Mouse (Mus musculus) forebrain, embryonic 15.5 days (tissue): ENCODE data around the gene Abr. TPM values are rescaled to one million over a fixed set of nuclear protein-coding genes. Genes with fewer than 3 reads are reported as not detected.

Experiments used
- ATAC-seq: fragments of 200-750 bp; cut with Nextera tagmentation; replicated peaks from 2 replicates; pipeline ENCODE4 v1.8.0; 2017; ENCODE audit warnings: mild to moderate bottlenecking, moderate TSS enrichment, moderate library complexity
- H3K27ac ChIP-seq: fragments of 300-500 bp; sonication (generic); replicated peaks from 2 replicates; pipeline ENCODE4 v1.5.1; 2015; ENCODE audit warnings: mild to moderate bottlenecking, inconsistent platforms
- H3K27me3 ChIP-seq: fragments of 300-500 bp; sonication (generic); 2 replicates; pipeline ENCODE4 v1.6.1; 2015; ENCODE audit warnings: inconsistent platforms
- H3K36me3 ChIP-seq: fragments of 300-500 bp; sonication (generic); 2 replicates; pipeline ENCODE4 v1.6.1; 2015; ENCODE audit warnings: mild to moderate bottlenecking, inconsistent platforms
- H3K4me1 ChIP-seq: fragments of 300-500 bp; sonication (generic); 2 replicates; pipeline ENCODE4 v1.6.1; 2015; ENCODE audit warnings: inconsistent platforms
- H3K4me2 ChIP-seq: fragments of 300-500 bp; sonication (generic); replicated peaks from 2 replicates; pipeline ENCODE4 v1.6.1; 2015; ENCODE audit warnings: mild to moderate bottlenecking, inconsistent platforms
- H3K4me3 ChIP-seq: fragments of 300-500 bp; sonication (generic); 2 replicates; pipeline ENCODE4 v1.5.1; 2015; ENCODE audit warnings: mild to moderate bottlenecking, inconsistent platforms
- H3K9ac ChIP-seq: fragments of 300-500 bp; sonication (generic); replicated peaks from 2 replicates; pipeline ENCODE4 v1.6.1; 2015; ENCODE audit warnings: mild to moderate bottlenecking, inconsistent platforms
- H3K9me3 ChIP-seq: fragments of 300-500 bp; sonication (generic); 2 replicates; pipeline ENCODE4 v1.6.1; 2016; ENCODE audit warnings: inconsistent platforms
- WGBS: fragments of 180-500 bp; shearing (Covaris S2); methylation state at CpG from one replicate; pipeline ENCODE4 v1.1.7; 2015; ENCODE audit warnings: mixed read lengths; 5-methylcytosine and 5-hydroxymethylcytosine counted together
- polyA plus RNA-seq: library from polyadenylated mRNA; unstranded; fragments of >200 nt; fragmentation: Nextera tagmentation; extraction: Ambion mirVana; gene quantifications from 2 replicates; pipeline ENCODE4 v1.2.1, GENCODE M21; 2015

Abr gene
- polyA plus RNA-seq, 1 experiment from 2014 or later: 111 TPM

DNA sequence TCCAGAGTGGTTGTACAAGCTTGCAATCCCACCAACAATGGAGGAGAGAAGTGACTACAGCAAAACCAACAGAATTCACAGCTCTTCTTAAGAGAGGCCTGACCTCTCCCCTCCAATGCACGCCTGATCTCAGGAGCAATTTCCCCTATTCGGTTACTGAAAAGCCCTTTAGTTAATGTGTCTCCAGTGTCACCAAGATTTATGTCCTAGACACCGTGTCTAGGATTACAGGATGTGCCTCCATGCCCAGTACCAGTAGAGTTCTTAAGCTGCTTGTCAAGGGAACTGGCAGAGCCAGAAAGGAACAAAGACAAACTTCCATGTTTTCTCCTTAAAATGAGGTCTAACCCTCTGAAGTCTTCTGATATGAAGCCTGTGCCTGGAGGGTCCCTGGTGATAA, 36.0 kb downstream of the Abr start:
- WGBS: 85% methylated on average over 3 of the region's 3 CpGs

DNA sequence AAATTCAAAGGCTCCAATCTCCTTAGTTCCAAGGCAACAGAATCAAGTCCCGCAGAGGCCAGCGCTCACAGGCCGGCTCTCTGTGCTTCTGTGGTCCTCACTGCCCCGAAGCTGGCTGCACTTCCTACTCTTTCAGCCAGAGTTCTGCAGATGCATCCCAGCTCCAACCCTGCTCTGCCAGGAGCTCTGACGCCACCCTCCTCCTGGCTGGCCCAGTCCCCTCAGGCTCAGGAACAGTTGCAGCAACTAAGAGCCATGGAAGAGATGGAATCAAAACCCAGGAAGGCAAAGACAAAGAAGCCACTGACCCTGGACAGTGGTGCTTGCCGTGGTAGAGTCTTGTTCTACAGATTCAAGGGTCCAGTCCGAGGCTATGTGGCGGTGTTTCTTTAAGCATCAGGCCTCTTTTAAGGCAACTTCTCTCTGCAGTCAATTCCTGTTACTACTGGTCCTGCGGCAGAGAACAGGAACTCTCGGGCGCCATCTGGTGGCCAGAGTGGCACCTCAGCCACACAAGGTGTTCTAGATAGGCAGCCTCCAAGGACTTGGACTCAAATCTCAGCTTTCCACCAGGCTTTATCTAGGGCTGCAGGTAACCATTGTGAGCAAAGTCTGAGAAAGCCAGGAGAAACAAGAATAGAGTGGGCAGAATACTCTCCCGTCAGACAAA, 44.4 kb downstream of the Abr start:
- peak; percentile 80; the same call in 1 of the 2 replicates for ATAC-seq
- no peak overlapping the region for H3K9ac ChIP-seq
- no peaks in the 10 kb centered on the region for H3K4me1 ChIP-seq
- H3K9me3 ChIP-seq: no peaks in the 10 kb centered on the region
- no peaks in the 10 kb centered on the region for H3K27me3 ChIP-seq
- no peak overlapping the region for H3K27ac ChIP-seq
- no peaks in the 10 kb centered on the region for H3K36me3 ChIP-seq
- H3K4me3 ChIP-seq: no peak overlapping the region
- 35% methylated on average over 12 of the region's 12 CpGs for WGBS
- no peak overlapping the region for H3K4me2 ChIP-seq

More for the DNA sequence above, 36.0 kb downstream of the Abr start:
- Histone ChIP-seq H3K4me3 (no peak overlapping the region), H3K27me3 (no peaks in the 10 kb centered on the region), H3K4me2 (no peak overlapping the region), H3K27ac (no peak overlapping the region), H3K4me1 (no peaks in the 10 kb centered on the region), H3K9ac (no peak overlapping the region), H3K36me3 (no peaks in the 10 kb centered on the region), H3K9me3 (no peaks in the 10 kb centered on the region)
- ATAC-seq: no peak

DNA sequence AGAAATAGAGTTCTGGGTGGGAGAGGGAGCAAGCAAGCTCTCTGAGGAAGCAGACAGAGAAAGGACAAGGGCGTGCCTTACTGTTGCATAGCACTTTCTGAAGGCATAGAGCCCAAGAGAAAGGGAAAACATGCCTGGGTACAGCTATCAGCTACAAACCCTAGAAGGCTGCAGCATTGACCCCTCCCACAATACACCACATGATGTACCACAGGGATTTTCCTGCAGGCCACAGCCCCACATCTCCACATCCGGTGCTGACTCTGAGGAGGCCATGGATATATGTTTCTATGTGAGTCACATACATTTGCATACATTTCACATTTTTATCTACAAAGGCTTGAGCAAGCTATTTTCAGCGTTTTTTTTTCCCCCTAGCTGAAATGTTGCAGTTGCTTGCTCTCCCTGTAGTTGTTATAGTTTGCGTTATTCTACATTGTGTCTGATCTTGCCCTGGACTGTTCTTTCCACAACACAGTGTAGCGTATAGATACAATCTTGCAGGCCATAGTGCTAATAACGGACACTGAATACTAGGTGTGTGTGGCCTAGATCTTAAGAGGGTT, 49.2 kb downstream of the Abr start:
- no peaks in the 10 kb centered on the region for H3K36me3 ChIP-seq
- H3K9me3 ChIP-seq: no peaks in the 10 kb centered on the region
- H3K4me3 ChIP-seq: no peak overlapping the region
- no peak overlapping the region for H3K4me2 ChIP-seq
- no peak overlapping the region for H3K9ac ChIP-seq
- WGBS: 88% methylated on average over 6 of the region's 6 CpGs
- no peak overlapping the region for H3K27ac ChIP-seq
- 0 out of 2 replicates have a peak, but pooled peaks cover 7% of the 10 kb centered on the region for H3K27me3 ChIP-seq
- peaks cover 24% of the 10 kb centered on the region for H3K4me1 ChIP-seq
- ATAC-seq: no peak

DNA sequence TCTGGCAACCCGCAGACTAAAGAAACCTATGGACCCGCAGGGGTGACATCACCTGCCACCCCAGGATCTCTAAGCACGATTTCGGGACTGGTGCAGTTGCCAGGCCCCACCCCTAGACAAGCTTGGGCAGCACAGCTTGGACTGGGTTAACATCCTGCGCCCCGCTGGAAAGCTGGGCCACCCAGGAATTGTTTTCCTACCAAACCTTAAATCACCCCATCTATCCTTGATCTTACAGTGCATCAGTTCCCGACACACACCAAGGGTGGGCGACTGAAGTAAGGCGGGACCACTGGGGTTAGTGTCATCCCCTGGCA, 50.5 kb downstream of the Abr start:
- WGBS: 5% methylated on average over 9 of the region's 9 CpGs
- no peaks in the 10 kb centered on the region for H3K9me3 ChIP-seq
- peak overlapping the region; percentile 69 for H3K4me3 ChIP-seq
- peaks cover 24% of the 10 kb centered on the region for H3K4me1 ChIP-seq
- H3K9ac ChIP-seq: peak overlapping the region; percentile 72
- H3K27me3 ChIP-seq: 0 out of 2 replicates have a peak, but pooled peaks cover 7% of the 10 kb centered on the region
- ATAC-seq: peak; percentile 57
- H3K36me3 ChIP-seq: no peaks in the 10 kb centered on the region
- H3K27ac ChIP-seq: no peak overlapping the region
- peak overlapping the region; percentile 99 for H3K4me2 ChIP-seq

DNA sequence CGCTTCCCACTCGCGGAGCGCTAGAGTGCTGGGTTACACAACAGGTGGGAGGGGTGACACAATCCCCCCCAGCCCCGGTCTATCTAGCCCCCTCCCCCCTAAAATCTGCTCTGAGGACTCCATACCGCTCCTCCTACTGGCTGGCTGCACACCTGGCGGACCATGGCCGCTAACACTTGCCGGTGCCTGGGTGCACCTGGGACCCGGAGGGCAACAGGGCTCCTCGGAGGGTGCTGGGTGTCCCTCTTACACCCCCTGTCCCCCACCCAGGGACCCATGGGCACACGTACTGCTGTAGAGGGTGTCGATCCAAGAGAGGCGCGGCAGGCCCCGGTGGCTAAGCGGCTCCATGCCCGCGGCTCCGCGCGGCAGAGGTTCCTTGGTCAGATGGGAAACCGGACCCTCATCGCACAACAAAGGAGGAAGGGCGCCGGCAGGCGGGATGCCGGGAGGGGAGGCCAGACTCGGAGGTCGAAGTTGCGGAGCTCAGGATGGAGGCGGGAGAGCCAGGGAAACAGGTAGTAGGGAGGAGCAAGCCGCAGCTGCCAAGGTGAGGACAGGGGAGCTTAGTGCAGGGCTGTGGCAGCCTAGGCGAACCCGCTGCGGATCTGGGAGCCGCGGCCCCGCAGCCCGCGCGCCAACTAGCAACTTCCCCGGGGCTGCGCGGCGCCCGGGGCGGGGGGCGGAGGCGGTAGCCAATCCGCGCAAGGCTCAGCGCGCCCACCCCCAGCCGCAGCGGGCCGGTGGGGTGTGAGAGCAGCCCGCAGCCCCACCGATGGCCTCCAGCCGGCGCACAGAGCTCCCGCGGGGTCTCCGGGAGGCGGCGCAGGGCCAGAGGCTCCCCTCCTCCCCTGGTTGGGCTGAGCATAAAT, 51.1 kb downstream of the Abr start:
- peak; percentile 78 for ATAC-seq
- H3K9ac ChIP-seq: peak overlapping the region; percentile 72
- peaks cover 24% of the 10 kb centered on the region for H3K4me1 ChIP-seq
- no peaks in the 10 kb centered on the region for H3K9me3 ChIP-seq
- WGBS: under 1% methylated on average over 64 of the region's 66 CpGs
- peak overlapping the region; percentile 69 for H3K4me3 ChIP-seq
- H3K4me2 ChIP-seq: peak overlapping the region; percentile 99
- H3K36me3 ChIP-seq: no peaks in the 10 kb centered on the region
- H3K27me3 ChIP-seq: 0 out of 2 replicates have a peak, but pooled peaks cover 7% of the 10 kb centered on the region
- H3K27ac ChIP-seq: no peak overlapping the region

DNA sequence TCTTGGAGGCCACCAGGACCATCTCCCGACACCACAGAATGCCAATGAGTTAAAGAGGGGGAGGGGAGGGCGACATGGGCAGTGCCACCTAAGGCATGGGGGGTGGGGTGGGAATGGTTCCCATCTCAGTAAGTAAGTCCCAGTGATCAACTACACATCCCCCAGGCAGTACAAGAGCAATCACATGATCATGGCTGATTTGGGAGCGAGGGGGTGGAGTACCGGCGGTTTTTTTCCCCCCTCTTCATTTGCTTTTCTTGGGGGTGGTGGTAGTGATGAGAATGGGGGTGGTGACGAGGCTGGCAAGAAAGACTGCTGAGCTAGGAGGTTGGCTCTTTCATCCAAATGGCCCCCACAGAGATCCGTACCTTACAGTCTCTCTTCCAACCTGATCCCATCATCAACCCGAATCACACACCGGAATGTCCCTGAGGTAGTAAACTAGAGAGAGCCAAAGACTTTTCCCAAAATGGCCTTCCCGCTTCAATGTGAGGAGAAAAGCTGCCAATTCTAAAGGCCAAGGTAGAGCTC, 51.8 kb downstream of the Abr start:
- no peak overlapping the region for H3K27ac ChIP-seq
- no peaks in the 10 kb centered on the region for H3K9me3 ChIP-seq
- no peak for ATAC-seq
- WGBS: 11% methylated on average over 10 of the region's 10 CpGs
- peaks cover 24% of the 10 kb centered on the region for H3K4me1 ChIP-seq
- H3K36me3 ChIP-seq: no peaks in the 10 kb centered on the region
- H3K4me3 ChIP-seq: peak overlapping the region; percentile 69
- H3K4me2 ChIP-seq: peak overlapping the region; percentile 99
- H3K9ac ChIP-seq: peak overlapping the region; percentile 72
- H3K27me3 ChIP-seq: 0 out of 2 replicates have a peak, but pooled peaks cover 7% of the 10 kb centered on the region

DNA sequence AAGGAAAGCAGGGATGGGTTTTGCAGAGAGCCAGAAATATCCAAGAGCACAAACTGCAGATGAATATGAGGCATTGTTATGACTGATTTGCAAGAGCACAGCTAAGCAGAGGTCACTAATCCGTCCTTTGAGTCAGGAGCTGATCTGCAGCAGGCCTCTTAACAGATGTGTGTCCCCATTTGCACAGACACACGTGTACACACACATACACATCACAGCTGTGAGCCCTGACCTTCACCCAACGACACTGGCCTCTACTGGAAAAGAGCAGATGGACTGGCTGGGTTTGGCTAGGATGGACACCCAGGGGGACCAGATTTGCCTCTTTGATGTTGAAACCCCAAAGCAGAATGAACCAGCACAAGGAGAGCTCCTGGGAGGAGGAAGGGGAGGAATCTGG, 52.7 kb downstream of the Abr start:
- Histone ChIP-seq H3K4me2 (peak overlapping the region; percentile 99; the same call in 1 of the 2 replicates), H3K27me3 (0 out of 2 replicates have a peak, but pooled peaks cover 7% of the 10 kb centered on the region), H3K27ac (no peak overlapping the region), H3K9ac (peak overlapping the region; percentile 72; the same call in 1 of the 2 replicates), H3K36me3 (no peaks in the 10 kb centered on the region), H3K9me3 (no peaks in the 10 kb centered on the region), H3K4me1 (peaks cover 24% of the 10 kb centered on the region), H3K4me3 (peak overlapping the region; percentile 69)
- ATAC-seq: no peak
- 42% methylated on average over 3 of the region's 3 CpGs for WGBS

DNA sequence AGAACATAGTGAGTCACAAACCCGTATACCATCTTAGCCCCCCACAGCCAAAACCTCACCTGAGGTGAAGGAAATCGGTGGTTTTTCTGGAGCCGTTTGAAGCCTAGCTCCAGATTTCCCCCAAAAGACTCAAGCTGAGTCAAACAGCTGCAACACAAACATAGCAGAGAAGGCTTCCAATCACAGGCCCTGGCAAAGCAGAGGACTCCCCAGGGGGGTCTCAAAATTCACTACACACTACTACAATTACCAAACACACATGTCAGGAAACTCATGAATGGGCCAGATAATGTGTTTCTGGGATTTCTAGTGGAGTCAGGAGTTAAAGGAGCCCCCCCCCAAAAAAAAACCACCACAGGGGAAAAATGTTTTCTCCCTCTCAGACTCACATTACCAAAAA, 56.0 kb downstream of the Abr start:
- no peaks in the 10 kb centered on the region for H3K36me3 ChIP-seq
- no peaks in the 10 kb centered on the region for H3K9me3 ChIP-seq
- WGBS: 64% methylated on average over 3 of the region's 3 CpGs
- H3K4me2 ChIP-seq: no peak overlapping the region
- H3K4me1 ChIP-seq: peaks cover 17% of the 10 kb centered on the region
- no peak overlapping the region for H3K9ac ChIP-seq
- ATAC-seq: no peak
- H3K27ac ChIP-seq: no peak overlapping the region
- no peak overlapping the region for H3K4me3 ChIP-seq
- 0 out of 2 replicates have a peak, but pooled peaks cover 7% of the 10 kb centered on the region for H3K27me3 ChIP-seq

DNA sequence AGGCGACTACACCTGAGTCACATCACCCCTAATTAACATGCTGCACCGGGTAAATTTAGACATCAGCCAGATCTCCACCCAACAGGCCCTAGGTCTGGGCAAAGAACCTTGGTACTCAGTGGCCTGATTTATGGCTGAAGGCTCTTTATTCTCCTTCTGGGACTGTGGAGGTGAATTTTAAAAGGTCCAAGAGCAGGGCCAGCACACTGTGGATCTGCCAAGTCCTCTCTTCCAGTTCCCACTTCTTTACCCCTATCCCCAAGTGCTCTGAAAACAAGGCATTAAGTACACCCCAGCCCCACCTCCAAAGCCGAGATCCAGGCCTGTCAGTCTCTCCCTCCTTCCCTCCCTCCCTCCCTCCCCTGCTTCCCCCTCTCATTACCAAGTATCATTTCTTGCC, 59.5 kb downstream of the Abr start:
- ATAC-seq: no peak
- H3K9ac ChIP-seq: no peak overlapping the region
- H3K4me2 ChIP-seq: no peak overlapping the region
- 31% methylated on average over 3 of the region's 3 CpGs for WGBS
- H3K4me3 ChIP-seq: no peak overlapping the region
- H3K27me3 ChIP-seq: no peaks in the 10 kb centered on the region
- H3K27ac ChIP-seq: no peak overlapping the region
- no peaks in the 10 kb centered on the region for H3K9me3 ChIP-seq
- no peaks in the 10 kb centered on the region for H3K36me3 ChIP-seq
- H3K4me1 ChIP-seq: no peaks in the 10 kb centered on the region

DNA sequence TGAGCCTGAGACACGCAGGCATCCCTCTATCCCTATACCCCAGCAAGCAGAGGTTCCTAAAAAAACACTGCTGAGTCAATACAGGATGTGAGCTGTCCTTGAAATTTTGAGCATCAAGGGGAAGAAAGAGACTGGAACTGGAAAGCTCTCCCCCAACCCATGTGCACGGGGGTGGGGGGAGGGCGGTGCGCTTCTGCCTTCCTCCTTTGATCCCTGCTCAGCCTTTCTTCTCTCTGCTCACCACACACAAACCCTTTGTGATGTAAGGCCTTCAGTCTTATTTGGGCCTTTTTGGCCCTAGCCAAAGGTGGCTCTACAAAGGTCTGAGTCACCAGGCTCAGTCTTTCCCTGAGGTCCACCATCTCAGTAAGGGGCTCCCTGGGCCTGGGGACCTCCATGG, 59.9 kb downstream of the Abr start:
- Histone ChIP-seq H3K4me2 (no peak overlapping the region), H3K4me3 (no peak overlapping the region), H3K27ac (no peak overlapping the region), H3K36me3 (no peaks in the 10 kb centered on the region), H3K4me1 (no peaks in the 10 kb centered on the region), H3K27me3 (no peaks in the 10 kb centered on the region), H3K9ac (no peak overlapping the region), H3K9me3 (no peaks in the 10 kb centered on the region)
- no peak for ATAC-seq
- 31% methylated on average over 4 of the region's 4 CpGs for WGBS

DNA sequence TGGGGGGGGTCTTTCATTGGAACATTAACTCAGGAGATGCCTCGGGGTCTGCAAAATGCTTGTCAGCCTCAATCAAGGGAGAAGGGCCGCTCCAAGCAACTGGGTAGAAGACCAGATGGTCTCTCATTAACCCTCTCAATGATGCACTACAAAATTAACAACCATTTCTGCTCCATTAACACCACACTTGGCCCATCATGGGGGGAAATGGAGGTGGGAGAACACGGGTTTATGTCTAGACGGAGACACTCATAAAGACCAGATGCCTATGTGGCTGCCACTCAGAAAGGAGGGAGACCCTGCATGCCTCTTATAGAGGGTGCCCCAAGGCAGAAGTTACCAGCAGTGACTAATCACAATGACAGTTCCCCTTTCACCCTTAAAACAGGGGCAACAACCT, 64.3 kb downstream of the Abr start:
- no peaks in the 10 kb centered on the region for H3K4me1 ChIP-seq
- H3K36me3 ChIP-seq: no peaks in the 10 kb centered on the region
- no peak overlapping the region for H3K4me2 ChIP-seq
- no peak overlapping the region for H3K4me3 ChIP-seq
- 54% methylated on average over 4 of the region's 4 CpGs for WGBS
- H3K27me3 ChIP-seq: no peaks in the 10 kb centered on the region
- no peak for ATAC-seq
- H3K27ac ChIP-seq: no peak overlapping the region
- no peak overlapping the region for H3K9ac ChIP-seq
- H3K9me3 ChIP-seq: no peaks in the 10 kb centered on the region

DNA sequence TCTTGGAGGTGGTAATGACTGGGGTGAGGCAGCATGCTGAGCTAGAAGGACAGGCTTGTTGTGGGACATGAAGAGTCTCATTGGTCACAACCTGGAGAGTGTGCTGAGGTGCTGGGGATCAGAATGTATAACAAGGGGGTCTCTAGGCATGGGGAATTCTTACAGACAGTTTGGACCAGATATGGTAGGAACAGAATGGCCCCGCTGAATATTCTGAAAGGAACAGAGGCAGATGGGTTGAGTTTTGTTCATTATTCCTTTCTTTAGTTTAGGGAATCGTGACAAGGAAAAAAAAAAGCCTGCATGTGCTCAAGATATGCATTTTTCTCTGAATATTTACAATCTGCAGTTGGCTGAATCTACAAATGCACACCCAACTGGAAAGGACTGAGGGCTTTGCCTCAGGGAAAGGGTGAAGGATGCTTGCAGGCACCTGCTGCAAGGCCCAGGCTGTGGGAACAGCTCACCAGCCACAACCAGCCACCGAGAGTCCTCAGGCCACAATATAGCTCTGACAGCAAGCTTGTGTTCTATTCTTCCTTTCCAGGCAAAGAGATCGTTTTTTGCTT, 73.9 kb downstream of the Abr start:
- no peaks in the 10 kb centered on the region for H3K9me3 ChIP-seq
- H3K4me3 ChIP-seq: no peak overlapping the region
- peak overlapping the region; percentile 58 for H3K27ac ChIP-seq
- no peak overlapping the region for H3K4me2 ChIP-seq
- no peak for ATAC-seq
- no peaks in the 10 kb centered on the region for H3K36me3 ChIP-seq
- no peaks in the 10 kb centered on the region for H3K27me3 ChIP-seq
- peaks cover 19% of the 10 kb centered on the region for H3K4me1 ChIP-seq
- 70% methylated on average over 4 of the region's 4 CpGs for WGBS
- H3K9ac ChIP-seq: no peak overlapping the region
